Mouse (Mus musculus): ENCODE measurements around the gene Atg2b.
A peak's percentile ranks its signal among the peaks of the same experiment; 100 is the strongest.

The Atg2b gene

GRCm38 (mm10) chr12:105685001-105685691 lies at the start of gene Atg2b:
Gene Atg2b (minus strand): TSS chr12:105685211.
- DNase-seq, result peak; percentile 96

GRCm38 (mm10) chr12:105733370-105734159 lies 48.6 kb upstream of the Atg2b start:
- no peak for DNase-seq

DNA sequence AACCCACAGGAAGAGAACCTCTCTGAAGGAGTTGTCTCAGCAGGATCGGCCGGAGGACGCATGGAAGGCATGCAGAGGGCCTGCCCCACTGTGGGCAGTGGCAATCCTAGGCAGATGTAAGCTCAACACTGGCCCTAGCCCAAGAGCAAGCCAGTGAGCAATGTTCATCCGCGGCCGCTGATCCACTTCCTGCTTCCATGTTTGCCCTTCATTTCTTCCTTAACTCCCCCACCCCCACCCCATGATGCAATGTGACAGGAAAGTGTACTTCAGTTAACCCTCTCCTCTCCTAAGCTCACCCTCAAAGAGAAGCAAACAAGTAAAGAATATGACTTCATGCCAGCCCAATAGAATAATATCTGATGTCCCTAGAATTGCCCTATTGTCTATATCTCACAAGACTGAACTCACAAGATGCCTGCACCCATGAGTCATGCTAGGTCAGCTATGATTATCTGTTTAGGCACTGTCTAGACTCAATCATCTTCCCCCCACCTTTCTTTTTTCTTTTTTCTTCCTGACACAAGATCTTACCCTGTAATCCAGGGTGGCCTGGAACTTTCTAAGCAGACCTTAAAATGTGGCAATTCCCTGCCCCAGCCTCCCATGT lies 45.9 kb upstream of the Atg2b start:
- no peak for DNase-seq

- DNase-seq, result no peak
These were observed 43.0 kb upstream of the Atg2b start for GRCm38 (mm10) chr12:105727964-105728363.

GRCm38 (mm10) chr12:105727268-105727667 lies 42.3 kb upstream of the Atg2b start:
- no peak for DNase-seq

DNA sequence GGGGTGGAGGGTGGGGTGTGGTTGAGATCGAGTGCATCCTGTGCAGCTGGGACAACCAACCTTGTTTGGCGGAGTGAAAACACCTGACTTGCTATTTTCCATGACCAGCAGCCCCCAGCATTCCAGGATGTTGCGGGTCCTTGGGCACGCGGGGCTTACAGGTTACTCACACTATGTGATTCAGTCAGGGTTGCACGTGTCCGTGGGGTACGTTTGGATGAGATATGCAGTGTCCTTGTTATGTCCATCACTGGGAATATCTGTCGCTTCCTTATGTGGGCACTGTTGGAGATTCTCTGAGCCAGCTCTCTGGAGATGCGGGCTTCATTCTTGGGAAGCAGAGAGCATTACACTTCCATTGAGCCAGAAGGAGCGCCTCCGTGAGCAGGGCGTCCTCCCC lies 40.7 kb upstream of the Atg2b start:
- no peak for DNase-seq

DNA sequence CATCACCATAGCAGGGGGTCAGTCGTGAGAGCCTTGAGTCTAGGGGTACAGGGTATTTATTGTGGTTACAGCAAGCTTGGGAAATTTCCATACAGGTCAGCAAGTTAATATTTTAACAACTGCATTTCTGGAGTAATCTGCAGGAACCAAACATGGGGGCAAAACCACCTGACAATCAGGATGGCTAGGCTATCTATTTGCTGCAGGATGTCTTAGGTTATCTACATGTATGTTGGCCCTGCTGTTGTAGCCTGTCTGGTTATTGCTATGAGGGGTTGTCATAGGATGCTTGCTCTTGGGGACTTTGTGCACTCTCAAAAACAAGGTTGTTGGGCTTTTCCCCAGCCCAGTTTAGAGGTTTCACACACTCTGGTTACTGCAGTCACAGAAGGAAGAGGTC lies 39.6 kb upstream of the Atg2b start:
- DNase-seq, result no peak

GRCm38 (mm10) chr12:105722657-105723056 lies 37.6 kb upstream of the Atg2b start:
- DNase-seq, result no peak

DNA sequence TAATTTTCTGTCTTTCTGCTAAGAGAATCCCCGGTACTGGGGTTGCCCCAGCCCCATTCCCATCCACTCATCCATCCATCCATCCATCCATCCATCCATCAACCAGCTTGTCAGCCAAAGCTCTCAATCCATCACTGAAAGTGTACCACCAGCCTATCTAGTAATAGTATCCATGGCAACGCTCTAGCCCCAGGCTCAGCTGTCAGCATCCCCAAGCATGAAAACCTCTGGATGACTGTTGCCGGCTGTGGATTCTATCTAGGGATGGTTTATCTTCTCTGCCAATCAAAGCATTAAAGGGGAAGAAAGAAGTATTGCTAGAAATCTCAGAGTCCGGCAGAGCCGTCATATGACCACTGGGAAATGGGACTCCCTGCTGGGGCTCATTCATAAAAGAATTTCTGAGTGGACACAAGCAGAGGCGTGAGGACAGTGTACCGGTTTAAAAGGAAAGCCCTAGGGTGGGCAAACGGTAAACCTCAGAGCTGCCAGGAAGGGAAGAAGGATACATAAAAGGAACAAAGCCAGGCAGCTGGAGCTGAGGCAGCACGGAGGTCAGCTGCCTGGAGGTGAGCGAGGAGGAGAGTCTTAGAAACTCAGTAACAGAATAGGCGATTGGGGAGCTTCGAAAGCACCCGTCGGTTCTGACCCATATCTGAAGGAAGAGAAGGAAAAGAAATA lies 36.6 kb upstream of the Atg2b start:
- no peak for DNase-seq

DNA sequence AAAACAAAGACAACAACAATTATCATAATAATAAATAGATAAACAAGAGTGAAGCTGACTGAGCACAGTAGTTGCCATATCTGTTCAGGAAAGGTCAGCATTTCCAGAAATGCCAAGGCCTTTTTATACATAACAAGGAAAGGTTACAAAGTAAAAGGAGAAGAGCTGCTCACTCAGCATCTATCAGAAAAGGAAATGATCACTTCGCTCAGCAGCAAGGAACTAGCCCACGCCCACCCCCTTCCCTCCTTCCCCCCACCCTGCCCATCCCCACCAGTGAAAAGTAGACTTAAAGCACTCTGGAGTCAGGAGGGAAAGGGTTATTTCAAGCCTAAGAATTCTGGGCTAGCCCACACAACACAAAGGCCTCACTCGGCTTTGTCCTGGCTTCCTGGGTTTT lies 35.2 kb upstream of the Atg2b start:
- no peak for DNase-seq

DNA sequence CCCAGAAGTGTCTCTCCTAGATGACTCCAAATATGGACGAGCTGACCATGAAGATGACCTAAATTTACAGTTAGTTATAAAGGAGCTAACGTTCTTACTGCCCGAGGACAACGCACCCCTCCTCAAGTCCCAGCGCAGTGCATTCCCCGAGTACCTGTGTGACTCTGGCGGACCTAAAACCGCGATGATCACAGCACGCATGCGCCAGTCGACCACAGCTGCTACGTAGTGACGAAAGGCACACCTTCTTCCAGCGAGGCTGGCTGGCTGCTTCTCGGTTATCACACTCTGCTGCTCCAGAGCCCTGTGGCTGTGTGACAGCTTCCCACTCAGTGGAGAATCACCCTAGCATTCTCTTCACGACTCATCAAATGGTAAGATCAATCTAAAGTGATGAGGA lies 33.6 kb upstream of the Atg2b start:
- peak; percentile 22 for DNase-seq

- peak; percentile 30 for DNase-seq
These were observed 20.9 kb upstream of the Atg2b start, which contains the start of gene Ak7 for GRCm38 (mm10) chr12:105705799-105706487. Gene Ak7 (plus strand): TSS chr12:105705976.

- no peak for DNase-seq
These were observed 15.4 kb upstream of the Atg2b start for GRCm38 (mm10) chr12:105700433-105700832.

GRCm38 (mm10) chr12:105697104-105697780 lies 12.2 kb upstream of the Atg2b start:
- no peak for DNase-seq

GRCm38 (mm10) chr12:105695848-105696247 lies 10.8 kb upstream of the Atg2b start:
- no peak for DNase-seq

DNA sequence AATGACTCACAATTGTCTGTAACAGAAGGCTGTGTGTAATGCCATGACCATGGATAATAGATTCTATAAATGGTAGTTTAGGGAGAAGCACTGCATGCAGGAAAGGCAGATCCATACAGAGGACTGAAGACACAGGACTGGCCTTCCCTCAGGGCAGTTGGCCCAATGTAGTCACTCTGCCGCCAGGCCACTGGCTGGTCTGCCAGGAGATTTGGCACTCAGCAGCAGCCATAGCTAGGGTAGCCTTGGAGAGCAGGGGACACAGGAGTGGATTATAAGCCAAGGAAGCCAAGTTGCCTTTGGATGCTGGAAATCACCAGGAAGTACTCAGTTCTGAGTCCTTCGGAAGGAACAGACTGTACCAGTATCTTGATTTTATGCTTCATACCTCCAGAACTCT lies 9.0 kb upstream of the Atg2b start:
- no peak for DNase-seq

GRCm38 (mm10) chr12:105689435-105689834 lies 4.4 kb upstream of the Atg2b start:
- DNase-seq, result no peak

GRCm38 (mm10) chr12:105688546-105688945 lies 3.5 kb upstream of the Atg2b start:
- DNase-seq, result no peak

DNA sequence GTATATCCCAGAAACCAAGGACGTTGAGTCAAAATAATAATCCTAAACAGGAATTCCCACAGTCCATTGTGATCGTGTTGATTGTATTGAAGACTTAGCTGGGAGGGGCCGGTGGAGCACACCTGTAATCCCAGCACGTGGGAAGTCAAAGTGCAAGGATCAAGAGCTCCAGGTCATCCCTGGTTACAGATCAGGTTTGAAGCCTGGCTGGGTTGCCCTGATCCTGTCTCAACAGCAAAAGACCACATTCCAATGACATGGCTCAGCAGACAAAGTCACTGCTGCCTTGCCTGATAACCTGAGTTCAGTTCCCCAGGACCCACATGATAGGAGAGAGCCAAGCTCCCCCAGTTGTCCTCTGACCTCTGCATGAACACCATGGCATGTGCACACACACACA lies 2.4 kb upstream of the Atg2b start:
- DNase-seq, result no peak

DNA sequence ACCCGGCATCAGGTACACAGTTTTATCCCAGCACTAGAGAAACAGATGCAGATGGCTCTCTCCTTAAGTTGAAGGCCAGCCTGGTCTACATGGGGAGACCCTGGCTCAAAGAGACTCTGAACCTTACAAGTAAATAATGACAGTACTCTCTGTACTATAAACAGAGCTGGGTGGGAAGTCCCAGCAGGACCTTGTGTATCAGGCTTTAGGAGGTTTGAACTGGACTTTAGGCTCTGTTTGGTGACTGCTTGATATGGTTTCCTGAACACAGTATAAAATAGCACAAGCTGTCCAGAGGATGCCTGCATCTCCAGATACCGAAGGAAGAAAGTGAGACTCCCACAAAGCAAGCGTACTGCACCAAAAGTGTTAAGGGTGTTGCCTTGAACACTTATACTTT lies 1.8 kb upstream of the Atg2b start:
- DNase-seq, result no peak

- no peak for DNase-seq
These were observed 794 bp downstream of the Atg2b start, which contains the start of gene Gskip for GRCm38 (mm10) chr12:105683933-105684901. Gene Gskip (plus strand): TSS chr12:105684829.

All from layer of hippocampus, adult 9-11 months (tissue).